Mouse (Mus musculus): ENCODE measurements around the gene Morf4l1. TPM values are rescaled to one million over a fixed set of nuclear protein-coding genes. Genes with fewer than 3 reads are reported as not detected.
"Not testable (repeated sequence)": the region's sequence is repeated elsewhere in the genome, so short reads cannot be mapped to it uniquely, and the experiment has no call there.

Gene Morf4l1
- total RNA-seq, 2 experiments from 2014 or later, result 429 to 442 TPM

DNA sequence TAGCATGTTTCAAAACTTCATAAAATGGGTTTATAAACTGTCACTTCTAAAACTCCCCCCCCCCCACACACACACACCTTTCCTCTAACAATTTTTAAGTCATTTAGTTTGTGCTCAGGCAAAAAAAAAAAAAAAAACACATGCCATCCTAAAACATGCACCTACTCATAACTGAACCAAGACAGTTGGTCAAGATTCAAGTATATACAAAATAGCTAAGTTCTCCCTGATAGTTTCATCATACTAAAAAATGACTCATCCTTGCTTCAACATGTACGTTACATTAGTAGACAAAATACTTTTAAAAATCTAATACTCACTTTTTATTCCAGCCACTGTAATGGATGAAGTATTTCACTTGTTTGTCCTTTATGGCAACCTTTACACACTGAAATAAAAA lies 7.7 kb downstream of the Morf4l1 start:
- no peak overlapping the region for H3K4me3 ChIP-seq
- DNase-seq (ENCODE audit: low spot score in 2 of 2), result no peak
- H3K27ac ChIP-seq, result no peak overlapping the region
- no peak for TF ChIP-seq CTCF (conservative IDR thresholded peaks at IDR 0.05)

GRCm38 (mm10) chr9:90105462-90105861 lies 9.1 kb downstream of the Morf4l1 start:
- Histone ChIP-seq H3K27ac (no peak overlapping the region), H3K4me3 (no peak overlapping the region)
- no peak for DNase-seq (ENCODE audit: low spot score in 2 of 2)
- no peak for TF ChIP-seq CTCF (conservative IDR thresholded peaks at IDR 0.05)

GRCm38 (mm10) chr9:90100760-90101159 lies 13.8 kb downstream of the Morf4l1 start:
- DNase-seq (ENCODE audit: low spot score in 2 of 2), result no peak
- peak; percentile 75 for TF ChIP-seq CTCF (conservative IDR thresholded peaks at IDR 0.05)
- H3K4me3 ChIP-seq, result no peak overlapping the region

GRCm38 (mm10) chr9:90098934-90099333 lies 15.6 kb downstream of the Morf4l1 start:
- Histone ChIP-seq H3K27ac (no peak overlapping the region), H3K4me3 (no peak overlapping the region)
- DNase-seq (ENCODE audit: low spot score in 2 of 2), result no peak
- peak; percentile 58 for TF ChIP-seq CTCF (conservative IDR thresholded peaks at IDR 0.05)

More at GRCm38 (mm10) chr9:90100760-90101159, 13.8 kb downstream of the Morf4l1 start:
- H3K27ac ChIP-seq, result no peak overlapping the region

- Histone ChIP-seq H3K27ac (no peak overlapping the region), H3K4me3 (no peak overlapping the region)
- no peak for TF ChIP-seq CTCF (conservative IDR thresholded peaks at IDR 0.05)
- DNase-seq (ENCODE audit: low spot score in 2 of 2), result no peak
These were observed 25.1 kb downstream of the Morf4l1 start for GRCm38 (mm10) chr9:90089339-90090104.

DNA sequence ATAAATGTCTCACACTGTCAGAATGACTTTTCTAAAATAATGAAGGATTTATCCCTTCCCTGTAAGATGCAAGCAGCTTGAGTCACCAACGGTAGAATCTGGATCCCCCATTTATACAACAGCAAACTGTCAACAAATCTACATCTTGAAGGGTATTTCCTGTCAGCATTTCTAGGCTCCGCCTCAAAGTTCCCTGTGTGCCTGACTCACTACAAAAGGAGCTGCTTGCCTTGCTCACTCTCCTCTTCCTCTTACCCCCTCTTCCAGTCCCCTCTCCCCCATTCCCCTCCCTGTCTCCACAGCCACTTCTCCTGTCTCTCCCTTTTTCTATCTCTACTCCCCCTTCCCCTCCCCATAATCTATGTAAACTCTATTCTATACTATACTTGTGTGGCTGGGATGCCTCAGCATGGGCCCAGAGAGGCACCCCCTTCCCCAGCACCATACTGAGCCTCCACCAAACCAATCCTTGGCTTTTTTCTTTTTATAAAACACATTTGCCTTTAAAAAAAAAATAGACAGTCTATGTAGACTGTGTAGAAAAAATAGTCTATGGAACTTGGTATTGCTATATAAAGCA lies 26.6 kb downstream of the Morf4l1 start:
- DNase-seq (ENCODE audit: low spot score in 2 of 2), result no peak
- H3K27ac ChIP-seq, result no peak overlapping the region
- H3K4me3 ChIP-seq, result no peak overlapping the region
- TF ChIP-seq CTCF (conservative IDR thresholded peaks at IDR 0.05), result no peak

- TF ChIP-seq CTCF (conservative IDR thresholded peaks at IDR 0.05), result no peak
- Histone ChIP-seq H3K27ac (no peak overlapping the region), H3K4me3 (no peak overlapping the region)
- DNase-seq (ENCODE audit: low spot score in 2 of 2), result no peak
These were observed 29.7 kb downstream of the Morf4l1 start for GRCm38 (mm10) chr9:90084766-90085468.

GRCm38 (mm10) chr9:90084152-90084551 lies 30.4 kb downstream of the Morf4l1 start:
- no peak for TF ChIP-seq CTCF (conservative IDR thresholded peaks at IDR 0.05)
- H3K27ac ChIP-seq, result no peak overlapping the region

GRCm38 (mm10) chr9:90082992-90083391 lies 31.6 kb downstream of the Morf4l1 start:
- Histone ChIP-seq H3K4me3 (no peak overlapping the region), H3K27ac (no peak overlapping the region)
- DNase-seq (ENCODE audit: low spot score in 2 of 2), result no peak
- no peak for TF ChIP-seq CTCF (conservative IDR thresholded peaks at IDR 0.05)

More at GRCm38 (mm10) chr9:90084152-90084551, 30.4 kb downstream of the Morf4l1 start:
- no peak for DNase-seq (ENCODE audit: low spot score in 2 of 2)
- H3K4me3 ChIP-seq, result no peak overlapping the region

- not testable (repeated sequence) for DNase-seq (ENCODE audit: low spot score in 2 of 2); H3K27ac ChIP-seq; H3K4me3 ChIP-seq
These were observed 32.6 kb downstream of the Morf4l1 start for GRCm38 (mm10) chr9:90081961-90082360.

DNA sequence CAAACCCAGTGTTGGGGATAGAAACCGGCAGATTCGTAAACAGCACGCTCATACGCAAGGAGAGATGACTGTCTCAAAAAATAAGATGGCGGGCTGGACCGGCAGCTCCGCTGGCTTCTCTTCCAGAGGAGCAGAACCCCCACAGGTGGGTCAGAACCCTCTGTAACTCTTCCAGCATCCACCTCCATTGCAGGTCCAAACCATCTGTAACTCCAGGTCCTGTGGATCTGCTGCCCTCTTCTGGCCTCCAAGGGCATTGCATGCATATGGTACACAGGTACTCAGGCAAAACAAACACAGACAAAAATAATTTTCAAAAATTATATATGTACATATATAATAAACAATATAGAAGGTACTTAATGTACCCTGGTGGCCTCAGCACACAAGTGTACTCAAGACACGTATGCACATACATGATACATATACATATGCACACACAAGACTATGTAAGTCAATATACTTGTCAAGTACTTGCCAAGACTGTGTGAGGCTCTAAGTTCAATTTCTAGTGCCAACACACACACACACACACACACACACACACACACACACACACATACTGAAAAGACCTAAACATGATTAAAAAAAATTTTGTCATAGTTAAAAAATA lies 37.6 kb downstream of the Morf4l1 start:
- peak; percentile 41 to 64 for DNase-seq (ENCODE audit: low spot score in 2 of 2)
- TF ChIP-seq CTCF (conservative IDR thresholded peaks at IDR 0.05), result peak; percentile 97
- no peak overlapping the region for H3K4me3 ChIP-seq
- H3K27ac ChIP-seq, result no peak overlapping the region

GRCm38 (mm10) chr9:90076131-90076530 lies 38.4 kb downstream of the Morf4l1 start:
- DNase-seq (ENCODE audit: low spot score in 2 of 2), result no peak
- Histone ChIP-seq H3K27ac (no peak overlapping the region), H3K4me3 (no peak overlapping the region)
- no peak for TF ChIP-seq CTCF (conservative IDR thresholded peaks at IDR 0.05)

- Histone ChIP-seq H3K4me3 (no peak overlapping the region), H3K27ac (no peak overlapping the region)
- DNase-seq (ENCODE audit: low spot score in 2 of 2), result no peak
- TF ChIP-seq CTCF (conservative IDR thresholded peaks at IDR 0.05), result no peak
These were observed 39.2 kb downstream of the Morf4l1 start for GRCm38 (mm10) chr9:90075336-90075735.

Measured in layer of hippocampus, adult 2 months (tissue).